Mouse (Mus musculus) spleen, postnatal 4 days (tissue): ENCODE results near the gene Dennd2c.

Experiments used
- DNase-seq, 2 experiments: peaks; one replicate each; pipeline ENCODE4 v3.0.0; 2022; ENCODE audit warnings: low spot score in 2 of 2

The Dennd2c gene

DNA sequence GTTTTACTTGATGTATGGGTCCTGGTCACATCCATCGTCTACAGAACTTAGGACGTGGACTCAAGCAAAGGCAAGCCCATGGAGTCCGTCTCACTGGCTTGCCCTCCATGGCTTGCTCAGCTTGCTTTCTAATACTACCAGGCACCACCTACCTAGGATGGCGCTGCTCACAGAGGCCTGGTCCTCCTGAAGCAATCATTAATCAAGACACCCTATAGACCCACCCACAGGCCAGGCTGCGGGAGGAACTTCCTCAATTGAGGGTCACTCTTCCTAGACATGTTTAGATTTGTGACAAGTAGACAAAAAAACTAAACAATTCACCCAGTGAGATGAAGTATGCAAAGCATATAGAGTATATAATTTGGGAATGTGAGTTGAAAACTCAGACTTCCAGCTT, 9.8 kb downstream of the Dennd2c start:
- DNase-seq, result no peak

DNA sequence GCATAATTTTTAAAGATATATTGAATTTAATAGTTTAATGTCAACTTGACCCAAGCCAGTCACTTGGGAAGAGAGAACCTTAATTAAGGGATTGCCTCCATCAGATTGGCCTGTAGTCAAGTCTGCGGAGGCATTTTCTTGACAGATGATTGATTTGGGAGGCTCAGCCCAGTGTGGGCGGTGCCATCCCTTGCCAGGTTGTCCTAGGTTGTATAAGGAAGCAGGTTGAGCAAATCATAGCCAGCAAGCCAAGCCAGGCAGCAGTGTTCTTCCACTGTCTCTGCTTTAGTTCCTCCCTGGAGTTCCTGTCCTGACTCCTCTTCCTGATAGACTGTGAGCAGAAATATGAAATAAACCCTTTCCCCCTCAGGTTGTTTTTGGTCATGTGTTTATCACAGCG, 21.2 kb downstream of the Dennd2c start:
- no peak for DNase-seq

DNA sequence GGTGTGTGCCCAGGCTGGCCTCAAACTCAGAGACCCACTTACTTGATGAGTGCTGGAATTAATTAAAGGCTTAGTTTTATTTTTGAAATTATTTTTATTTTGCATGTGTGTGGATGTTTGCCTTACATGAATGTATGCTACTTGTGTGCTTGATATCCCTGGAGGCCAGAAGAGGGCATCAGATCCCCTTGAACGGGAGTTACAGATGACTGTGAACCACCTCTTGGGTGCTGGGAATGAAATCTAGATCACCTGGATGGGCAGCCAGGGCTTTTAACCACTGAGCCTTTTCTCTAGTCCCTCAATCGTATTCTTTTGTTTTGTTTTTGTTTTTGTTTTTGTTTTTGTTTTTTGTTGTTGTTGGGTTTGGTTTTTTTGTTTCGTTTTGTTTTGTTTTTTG, 23.7 kb downstream of the Dennd2c start:
- DNase-seq, result no peak

DNA sequence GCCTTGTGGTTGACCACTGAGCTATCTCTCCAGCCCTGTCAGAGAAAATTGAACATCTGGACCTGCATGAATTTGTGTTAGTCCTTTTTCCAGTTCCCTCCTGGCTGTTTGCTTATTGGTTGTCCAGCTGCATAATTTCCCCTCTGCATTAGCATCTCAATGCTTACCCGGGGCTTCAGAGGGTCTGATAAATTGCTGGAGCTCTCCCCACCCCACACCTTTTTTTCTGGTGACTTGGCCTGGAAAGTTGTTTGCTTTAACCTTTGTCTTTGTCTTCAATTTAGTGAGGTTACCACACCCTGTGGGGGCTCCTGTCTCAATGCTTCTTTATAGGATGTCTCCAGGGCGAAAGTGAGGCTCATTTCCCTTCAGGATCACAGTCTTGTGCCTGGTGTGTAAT, 24.8 kb downstream of the Dennd2c start:
- no peak for DNase-seq

DNA sequence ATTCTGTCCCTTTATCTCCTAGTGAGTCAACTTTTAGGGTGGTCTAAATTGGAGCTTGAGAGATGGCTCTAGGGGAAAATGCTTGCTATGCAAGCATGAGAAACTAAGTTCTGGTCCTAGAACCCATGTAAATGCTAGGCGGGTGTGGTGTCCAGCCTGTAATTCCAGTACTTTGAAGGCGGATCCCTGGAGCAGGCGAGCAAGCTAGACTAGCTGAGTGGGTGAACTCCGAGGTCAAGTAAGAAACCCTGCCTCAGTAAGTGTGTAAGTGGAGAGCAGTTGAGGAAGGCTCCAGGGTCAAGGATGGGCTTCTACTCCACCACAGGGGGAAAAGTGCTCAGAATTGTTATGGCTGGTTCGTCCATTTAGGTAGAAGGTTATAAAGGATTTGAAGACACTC, 25.3 kb downstream of the Dennd2c start:
- no peak for DNase-seq

GRCm38 (mm10) chr3:103128251-103128650, 25.8 kb downstream of the Dennd2c start:
- no peak for DNase-seq

DNA sequence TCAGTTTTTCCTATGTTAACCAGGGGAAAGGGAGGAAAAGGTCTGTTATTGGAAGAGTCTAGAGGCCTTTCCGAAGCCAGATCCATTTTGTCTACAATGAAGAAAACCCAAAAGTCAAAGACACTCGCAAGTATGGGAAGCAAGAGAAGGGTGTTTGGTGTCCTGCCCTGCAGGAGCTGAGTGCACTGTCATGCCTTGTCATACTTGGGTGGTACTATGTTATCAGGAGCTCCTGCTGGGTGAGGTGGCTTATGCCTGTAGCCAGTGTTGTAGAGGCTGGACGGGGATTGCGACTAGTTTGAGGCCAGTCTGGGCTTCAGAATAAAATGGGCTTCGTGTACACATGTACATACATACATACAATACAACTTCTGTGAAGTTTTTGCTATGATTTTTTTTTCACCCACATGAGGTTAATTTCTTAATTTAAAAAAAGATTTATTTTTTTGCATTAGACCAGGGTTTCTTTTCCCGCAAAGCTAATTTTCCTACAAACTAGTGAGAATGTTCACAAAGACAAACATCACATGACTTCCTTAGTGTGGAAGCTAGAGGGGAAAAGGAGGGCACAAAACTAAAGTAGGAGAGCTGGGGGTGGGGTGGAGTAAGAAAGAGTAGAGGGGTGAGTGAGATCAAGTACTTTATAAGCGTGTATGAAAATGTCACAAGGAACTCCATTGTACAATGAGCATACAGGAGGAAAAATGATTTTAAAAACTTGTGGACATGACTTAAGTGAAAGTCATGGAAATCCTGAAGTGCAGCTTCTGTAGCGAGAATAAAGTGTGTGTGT, 27.2 kb downstream of the Dennd2c start:
- peak; percentile 77 to 80 for DNase-seq

- DNase-seq, result peak; percentile 46 to 74
Measured at GRCm38 (mm10) chr3:103130236-103130751, 27.9 kb downstream of the Dennd2c start.

DNA sequence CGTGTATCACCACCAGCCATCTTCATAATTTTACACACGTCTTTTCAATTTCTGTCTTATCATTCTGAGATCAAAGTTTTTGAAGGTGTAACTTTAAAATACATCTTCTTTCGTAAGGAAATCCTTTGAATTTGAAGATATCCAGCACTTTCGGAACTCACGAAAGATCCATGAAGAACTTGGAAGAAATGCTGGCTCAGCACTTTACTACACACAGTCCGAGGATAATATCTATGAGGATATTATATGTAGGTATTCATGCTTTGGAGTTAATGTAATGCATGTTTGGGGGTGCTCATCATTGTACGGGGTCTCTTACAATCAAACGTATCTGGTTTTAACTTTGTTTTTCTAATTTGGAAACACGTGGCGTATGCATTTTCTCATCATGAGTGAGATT, 30.7 kb downstream of the Dennd2c start:
- DNase-seq, result no peak

- DNase-seq, result no peak
Measured at GRCm38 (mm10) chr3:103136414-103137077, 34.1 kb downstream of the Dennd2c start.

DNA sequence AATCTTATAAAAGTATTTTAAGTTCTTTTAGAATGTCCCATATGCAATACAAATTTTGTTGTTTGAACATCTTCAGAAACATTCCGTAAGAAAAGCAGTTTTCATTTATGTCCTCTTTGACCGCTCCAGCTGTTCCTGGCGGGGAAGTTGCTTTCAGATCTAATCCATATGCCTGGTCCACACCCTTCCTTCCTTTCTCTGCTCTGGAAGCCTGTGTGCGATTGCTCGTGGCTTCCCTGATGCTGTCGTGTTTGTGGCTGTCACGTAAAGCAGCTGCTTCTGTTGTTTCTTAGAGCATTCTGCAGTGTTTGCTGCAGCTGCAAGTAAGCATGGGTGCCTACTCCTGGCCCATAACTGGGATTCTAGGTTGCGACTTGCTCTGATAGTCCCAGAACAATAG, 36.6 kb downstream of the Dennd2c start:
- no peak for DNase-seq

DNA sequence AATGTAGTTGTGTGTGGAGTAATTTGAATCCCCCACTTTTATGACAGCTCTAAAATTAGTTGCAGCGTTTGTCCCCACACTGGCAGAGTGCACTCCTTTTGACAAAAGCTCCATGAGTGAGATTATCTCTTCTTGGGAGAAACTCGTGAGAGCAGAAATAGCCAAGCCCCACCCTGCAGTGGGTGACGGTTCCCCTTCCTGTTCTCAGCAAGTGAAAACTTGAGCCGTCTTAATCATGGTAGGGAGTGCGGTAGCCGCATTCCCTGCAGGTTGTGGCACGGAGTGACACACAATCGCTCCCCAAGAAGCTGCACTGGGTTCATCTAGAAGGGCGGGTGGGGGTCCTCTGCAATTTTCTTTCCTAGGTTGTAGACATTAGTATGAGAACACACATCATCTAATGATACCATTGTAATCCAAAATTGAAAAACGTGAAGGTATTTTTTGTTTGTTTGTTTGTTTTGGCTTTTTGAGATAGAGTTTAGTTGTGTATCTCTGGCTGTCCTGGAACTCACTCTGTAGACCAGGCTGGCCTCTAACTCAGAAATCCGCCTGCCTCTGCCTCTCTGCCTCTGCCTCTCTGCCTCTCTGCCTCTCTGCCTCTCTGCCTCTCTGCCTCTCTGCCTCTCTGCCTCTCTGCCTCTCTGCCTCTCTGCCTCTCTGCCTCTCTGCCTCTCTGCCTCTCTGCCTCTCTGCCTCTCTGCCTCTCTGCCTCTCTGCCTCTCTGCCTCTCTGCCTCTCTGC, 37.9 kb downstream of the Dennd2c start:
- peak; percentile 32 to 68 for DNase-seq

GRCm38 (mm10) chr3:103141287-103141686, 38.9 kb downstream of the Dennd2c start:
- DNase-seq, result no peak

- DNase-seq, result no peak
Measured at GRCm38 (mm10) chr3:103142366-103142765, 40.0 kb downstream of the Dennd2c start.

DNA sequence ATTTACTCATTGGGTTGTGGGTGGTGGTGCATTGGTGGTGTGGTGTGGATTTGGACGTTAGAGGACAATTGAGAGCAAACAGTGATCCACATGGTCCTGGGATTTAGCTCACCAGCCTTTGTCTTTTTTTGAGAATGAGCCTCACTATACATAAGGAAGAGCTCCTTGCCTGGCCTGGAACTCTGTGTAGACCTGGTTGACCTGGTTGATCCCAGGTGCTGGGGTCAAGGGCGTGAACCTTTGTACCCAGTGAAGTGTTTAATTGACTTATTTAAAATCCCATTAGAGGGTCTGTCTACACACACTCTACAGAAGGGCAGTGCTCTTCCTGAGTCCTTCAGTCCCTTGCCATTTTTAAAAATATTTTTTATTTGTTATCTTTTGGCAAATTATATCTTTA, 42.9 kb downstream of the Dennd2c start:
- no peak for DNase-seq

- no peak for DNase-seq
Measured at GRCm38 (mm10) chr3:103145791-103146190, 43.4 kb downstream of the Dennd2c start.

- DNase-seq, result no peak
Measured at GRCm38 (mm10) chr3:103146330-103147166, 44.1 kb downstream of the Dennd2c start.

- DNase-seq, result no peak
Measured at GRCm38 (mm10) chr3:103147775-103148174, 45.4 kb downstream of the Dennd2c start.

DNA sequence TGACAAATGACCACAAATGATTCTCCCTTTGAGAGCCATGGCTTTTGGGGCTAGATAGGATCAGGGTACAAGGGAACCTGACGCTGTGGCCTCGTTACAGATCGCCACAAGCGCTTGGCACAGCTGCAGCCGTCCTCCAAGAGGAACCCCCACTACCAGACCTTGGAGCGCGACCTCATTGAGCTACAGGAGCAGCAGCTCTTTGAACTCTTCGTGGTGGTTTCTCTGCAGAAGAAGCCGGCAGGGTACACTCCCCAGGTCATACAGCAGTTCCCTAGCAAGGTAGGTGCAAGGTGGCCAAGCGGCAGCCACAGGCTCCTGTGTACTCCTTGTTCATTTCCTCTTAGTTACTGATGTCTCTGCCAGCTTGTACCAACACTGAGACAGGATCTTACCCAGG, 46.5 kb downstream of the Dennd2c start:
- no peak for DNase-seq

DNA sequence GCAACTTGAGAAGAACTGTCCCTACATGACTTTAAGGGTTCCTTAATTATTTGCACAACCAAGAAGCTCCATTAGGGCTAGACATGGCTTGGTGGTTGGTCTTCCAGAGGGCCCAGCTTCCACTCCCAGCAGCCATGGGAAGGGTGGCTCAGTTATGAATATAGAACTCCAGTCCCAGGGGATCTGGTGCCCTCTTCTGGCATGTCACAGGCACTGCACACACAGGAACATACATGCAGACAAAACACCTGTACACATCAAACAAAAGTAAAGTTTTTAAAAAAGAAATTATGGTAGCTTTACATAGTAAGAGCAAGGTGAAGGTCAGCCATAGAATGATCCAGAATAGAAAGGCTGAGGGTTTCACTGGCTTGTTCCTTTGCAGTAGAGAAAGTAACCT, 51.4 kb downstream of the Dennd2c start:
- DNase-seq, result no peak

DNA sequence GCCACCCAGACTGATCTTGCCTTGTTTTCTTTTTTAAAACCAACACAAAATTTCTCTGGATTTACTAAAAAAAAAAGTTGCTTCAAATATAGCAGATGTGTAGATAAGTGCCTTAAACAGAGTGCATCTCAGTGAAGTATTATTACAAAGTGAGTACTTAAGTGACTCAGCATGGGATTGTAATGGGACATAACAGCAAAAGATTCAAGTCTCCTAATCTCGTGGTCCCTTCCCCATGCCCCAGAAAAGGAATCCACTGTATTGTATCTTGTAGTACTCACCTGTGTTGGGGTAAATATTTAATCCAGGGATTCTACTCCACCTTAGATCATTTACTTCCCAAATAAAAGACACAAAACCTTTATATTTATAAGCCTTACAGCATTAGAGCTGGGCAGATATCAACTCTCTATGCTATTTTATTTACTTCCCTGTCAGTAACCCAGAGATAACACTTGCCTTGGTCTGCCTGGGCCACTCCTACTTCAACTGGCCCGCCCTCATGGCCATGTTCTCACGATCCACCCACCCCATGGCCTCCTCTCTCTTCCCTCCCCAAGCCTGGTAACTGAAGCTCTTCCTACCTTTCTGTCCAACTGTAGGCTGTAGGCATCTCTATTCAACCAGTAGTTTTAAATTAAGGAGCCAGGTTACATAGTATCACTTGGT, 57.0 kb downstream of the Dennd2c start:
- DNase-seq, result no peak
